Mouse (Mus musculus): ENCODE data around the gene Sdr39u1.
A peak's percentile ranks its signal among the peaks of the same experiment; 100 is the strongest.

The Sdr39u1 gene

DNA sequence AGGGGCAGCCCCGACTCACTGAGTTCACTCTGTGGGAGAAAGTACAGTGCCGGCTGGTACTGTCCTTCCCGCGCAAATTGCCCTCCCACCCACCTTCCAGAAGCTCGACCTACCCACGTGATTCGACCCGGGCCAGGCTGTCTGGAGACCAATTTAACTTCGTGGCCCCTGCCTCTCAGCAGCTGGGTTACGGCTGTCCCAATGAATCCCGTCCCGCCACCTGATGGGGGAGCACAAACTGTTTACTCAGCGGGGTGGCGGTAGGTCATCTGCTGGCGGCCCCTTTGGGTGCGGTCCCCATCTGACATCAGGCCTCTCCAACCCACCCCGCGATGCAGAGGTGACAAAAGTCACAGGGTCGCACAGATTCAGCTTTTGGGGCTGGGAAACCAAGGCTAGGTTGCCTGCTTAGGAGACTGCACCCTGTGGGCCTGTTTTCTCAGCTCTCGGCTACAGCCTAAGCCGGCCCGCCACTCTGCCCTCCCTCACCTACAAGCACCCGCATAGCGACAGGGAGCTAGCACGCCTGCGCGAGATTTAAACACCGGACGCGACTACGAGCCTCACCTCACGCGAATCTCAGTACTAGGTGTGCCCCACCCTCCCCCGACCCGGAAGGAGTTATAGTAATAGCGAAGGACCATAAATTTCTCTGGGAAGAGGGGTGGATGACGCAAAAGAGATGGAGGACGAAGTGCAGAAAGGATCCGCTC is at the start of gene Sdr39u1:
Sdr39u1 (minus strand) TSS at position 593 of the 713 bp plus-strand sequence.
- DNase-seq (ENCODE audit: low spot score in 2 of 2), result peak; percentile 80 to 88

DNA sequence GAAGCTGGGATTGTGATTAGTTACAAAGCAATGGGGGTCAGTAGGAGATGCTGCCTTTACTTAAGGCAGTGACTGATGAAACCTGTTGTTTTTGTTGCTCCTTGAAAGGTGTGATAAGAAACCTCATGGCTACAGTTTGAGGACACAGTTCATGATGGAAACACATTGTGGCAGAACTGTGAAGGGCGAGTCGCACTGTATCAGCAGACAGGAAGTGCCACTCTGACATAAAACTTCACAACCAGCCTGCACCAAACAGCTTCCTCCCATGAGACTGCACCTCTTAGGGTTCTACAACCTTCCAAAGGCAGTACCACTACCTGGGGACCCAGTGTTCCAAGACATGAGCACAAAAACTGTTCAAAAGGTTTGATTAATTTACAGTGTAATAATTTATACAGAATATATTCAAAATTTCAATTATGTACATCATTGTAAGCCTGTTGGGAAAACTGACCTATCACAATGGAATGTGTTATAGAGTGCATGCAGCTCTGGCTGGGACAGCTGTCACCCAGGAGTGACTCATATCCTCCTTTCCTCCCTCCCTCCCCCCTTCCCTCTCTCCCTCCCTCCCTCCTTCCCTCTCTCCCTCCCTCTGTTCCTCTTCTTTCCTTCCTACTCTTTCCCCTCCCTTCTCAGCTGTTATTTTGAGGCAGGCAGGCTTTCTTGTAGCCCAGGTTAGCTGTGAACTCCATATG is 46.3 kb upstream of the Sdr39u1 start:
- no peak for DNase-seq (ENCODE audit: low spot score in 2 of 2)

DNA sequence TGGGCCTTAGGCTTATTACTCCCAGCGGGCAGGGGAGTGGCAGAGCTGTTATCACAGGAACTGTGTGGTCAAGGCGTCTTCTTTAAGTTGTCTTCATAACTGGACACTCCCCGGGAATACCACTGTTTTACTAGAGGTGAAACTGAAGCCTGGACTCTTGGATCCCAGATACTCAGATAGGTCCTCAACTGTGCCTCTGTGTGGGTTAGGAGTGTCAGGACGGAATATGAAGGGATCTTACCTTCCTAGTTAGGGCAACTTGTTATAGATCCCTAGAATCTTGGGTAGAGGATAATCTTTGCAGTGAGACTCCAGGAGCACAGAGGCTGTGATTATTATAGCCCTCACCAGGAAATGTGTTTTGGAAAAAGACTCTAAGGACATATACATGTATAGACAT is 44.5 kb upstream of the Sdr39u1 start, which contains the start of gene Cma1:
Cma1 (minus strand) TSS at position 101 of the 400 bp plus-strand sequence.
- DNase-seq (ENCODE audit: low spot score in 2 of 2), result no peak

DNA sequence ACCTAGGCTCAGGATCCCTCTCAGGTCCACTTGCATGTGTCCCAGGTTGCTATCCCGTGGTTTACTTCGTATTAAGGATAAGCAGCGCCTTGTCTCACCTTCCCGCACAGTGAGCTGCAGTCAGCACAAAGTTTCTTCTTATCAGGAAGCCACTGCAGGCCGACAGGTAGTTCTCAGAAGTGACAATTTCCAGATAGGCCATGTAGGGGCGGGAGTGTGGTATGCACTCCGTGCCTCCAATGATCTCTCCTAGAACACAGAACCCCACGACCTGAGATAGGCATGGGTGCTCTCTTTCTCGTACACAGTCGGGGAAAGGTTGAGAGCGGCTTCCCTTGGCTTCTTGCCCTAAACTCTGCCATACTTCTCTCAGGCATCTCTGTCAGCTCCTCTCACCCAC is 43.5 kb upstream of the Sdr39u1 start:
- DNase-seq (ENCODE audit: low spot score in 2 of 2), result no peak

DNA sequence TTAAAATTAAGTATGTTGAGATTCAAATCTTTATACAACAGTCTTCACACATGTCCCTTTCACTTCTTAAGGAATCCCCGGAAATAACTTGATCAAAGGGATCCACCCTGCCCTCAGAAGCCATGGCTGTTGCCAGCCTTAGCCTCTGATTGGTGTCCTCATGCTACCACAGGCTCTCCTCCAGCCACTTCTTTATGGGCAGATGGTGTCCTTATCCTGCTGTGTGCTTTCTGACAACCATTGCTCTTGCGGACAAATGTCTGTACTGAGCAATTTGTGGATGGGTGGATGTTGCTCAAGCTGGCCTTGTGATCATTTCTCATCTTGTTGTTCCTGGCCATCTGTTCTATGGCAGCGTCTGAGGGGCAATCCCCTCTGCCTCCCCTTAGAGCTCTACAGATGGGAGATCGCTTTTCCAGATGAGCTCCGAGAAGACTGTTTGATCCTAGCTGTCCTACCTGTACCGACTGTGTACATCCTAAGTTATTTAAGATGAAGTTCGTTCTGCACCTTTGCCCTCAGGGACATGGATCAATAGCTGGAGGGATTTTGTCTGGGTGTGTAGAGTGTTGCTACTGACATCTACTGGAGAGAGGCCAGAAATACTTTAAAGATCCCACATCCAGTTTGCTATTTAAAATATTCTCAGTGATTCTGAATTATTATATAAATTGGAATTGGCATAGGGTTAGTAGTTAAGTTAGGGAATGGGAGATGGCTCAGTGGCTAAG is 40.1 kb upstream of the Sdr39u1 start:
- DNase-seq (ENCODE audit: low spot score in 2 of 2), result no peak

DNA sequence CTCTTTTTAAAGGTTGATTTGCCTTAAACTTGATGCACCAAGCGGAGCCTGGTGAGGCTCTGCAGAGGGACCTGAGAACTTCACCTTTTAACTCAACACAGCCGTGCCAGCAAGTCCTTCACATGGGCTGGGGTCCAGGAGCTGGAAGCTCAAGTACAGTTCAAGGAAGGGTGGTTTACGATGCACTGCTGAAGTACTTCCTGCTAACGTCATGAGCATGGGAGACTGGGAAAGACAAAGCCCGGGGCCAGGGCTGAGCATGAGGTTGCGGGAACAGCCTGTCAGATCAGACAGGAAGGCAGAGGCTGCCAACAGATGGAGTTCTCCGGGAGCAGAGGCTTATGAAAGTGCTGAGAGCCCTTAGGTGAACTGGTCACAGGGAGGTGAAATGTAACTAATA is 33.5 kb upstream of the Sdr39u1 start:
- DNase-seq (ENCODE audit: low spot score in 2 of 2), result no peak

DNA sequence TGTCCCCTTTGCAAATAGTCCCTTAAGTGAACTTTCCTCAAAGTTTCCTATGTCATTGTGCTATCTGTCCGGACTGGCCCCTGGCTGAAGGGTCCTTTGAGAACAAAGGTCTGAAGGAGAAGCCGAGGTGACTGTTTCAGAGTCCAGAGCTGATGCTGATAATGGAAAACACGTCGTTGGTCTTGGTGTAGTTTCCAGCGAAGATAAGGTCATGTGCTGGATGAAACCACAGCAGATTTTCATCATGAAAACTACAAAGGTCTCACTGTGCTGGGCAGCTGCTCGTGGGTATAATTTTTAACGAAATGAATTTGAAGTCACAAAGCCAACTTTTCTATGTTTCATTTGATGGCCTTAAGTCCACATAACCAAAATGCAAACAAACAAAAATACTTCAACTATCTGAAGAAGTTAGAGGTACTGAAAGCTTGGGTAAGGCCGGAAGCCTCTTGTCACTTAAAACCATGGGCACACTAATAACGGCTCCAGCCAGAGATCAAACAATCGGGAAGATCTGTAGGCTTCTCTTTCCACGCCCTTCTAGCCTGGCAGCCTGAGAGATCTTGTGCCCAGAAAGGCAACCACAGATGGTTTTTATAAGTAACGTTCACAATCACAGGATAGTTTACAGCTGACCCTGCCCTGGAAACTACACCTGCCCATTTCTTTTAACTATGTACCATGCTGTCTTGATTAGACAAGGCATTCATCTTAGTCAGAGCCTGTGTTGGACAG is 29.3 kb upstream of the Sdr39u1 start:
- no peak for DNase-seq (ENCODE audit: low spot score in 2 of 2)

DNA sequence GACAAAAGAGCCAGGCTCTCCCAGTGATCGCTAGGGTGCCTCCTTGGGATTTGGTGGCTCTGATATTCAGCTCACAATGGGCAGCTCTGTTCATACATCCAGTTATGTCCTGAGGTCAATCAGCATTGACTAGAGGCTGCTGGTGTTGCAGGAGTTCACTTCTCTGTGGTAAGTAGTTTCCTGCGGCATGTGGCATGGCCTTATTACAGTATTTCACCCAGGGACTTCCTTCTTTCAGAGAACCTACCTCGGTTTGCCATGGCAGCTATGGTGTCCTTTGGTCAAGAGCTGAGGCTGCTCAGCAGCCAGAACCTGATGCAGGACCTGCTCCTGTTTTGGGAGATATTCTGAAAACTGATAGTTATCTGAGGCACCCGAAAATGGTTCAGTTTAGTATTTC is 26.8 kb upstream of the Sdr39u1 start:
- DNase-seq (ENCODE audit: low spot score in 2 of 2), result no peak

DNA sequence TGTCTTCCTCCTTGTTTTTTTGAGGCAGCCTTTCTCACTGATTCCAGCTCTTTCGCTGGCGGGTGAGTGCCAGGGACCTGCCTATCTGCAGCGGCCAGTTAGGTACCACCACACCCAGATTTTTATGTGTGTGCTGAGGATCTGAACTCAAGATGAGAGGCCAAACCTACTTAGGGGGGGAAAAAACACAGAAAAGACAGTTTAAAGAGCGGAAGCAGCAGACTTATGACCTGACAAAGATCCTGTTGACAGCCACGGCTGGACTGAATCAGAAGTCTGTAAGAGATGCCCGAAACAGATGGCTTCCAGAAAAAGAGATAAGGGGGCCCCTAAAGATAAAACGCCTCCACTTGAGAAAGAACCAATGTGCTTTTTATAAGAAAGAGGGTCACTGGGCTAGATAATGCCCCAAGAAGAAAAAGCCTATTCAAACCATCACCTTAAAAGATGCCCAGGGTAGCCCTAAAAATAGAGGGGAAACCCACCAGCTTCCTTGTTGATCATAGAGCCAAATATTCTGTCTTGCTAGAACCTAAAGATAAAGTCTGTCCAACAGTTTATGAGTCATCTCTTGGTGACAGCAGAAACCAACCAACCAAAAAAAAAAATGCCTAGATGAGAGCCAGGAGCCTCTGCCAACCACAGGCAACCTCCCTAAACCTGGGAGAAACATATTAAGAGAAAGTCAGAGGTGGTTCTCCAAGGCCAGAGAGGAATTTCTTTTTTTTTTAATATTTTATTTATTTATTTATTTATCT is 22.6 kb upstream of the Sdr39u1 start:
- DNase-seq (ENCODE audit: low spot score in 2 of 2), result no peak

DNA sequence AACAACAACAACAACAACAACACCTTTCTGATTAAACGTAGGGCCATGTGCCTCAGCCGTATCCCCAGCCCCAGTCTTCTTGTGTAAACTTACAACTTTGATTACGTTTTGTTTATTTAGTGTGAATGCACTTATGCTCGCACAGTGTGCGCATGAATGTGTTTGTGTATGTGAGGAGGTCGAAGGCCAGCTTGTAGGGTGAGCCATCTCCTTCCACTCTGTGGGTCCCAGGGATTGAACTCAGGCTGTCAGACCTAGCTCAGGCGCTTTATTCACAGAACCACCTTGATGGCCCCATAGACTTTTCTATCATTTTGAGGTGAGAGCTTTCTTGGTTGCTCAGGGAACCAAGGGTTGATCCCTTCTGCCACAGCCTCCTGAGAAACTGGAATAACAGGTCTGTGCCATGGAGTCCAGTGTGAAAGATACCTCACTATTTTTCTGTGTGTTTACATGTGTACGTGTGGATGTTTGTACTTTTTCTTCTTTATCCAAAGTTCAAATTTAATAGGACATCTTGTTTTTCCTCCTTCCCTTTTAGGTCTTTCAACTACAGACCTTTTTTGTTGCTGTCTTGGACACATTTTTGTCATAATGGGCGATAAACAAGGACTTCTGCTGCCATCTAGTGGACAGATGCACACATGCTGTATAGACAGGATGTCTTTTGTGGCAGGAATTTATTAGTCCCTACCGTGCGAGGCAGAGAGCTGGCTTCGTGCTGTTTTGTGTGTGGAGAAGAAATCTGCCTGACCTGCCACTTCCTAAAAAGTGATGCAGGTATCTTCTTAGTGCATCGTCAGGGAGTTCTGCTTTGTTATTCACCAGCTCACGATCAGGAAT is 18.4 kb upstream of the Sdr39u1 start:
- DNase-seq (ENCODE audit: low spot score in 2 of 2), result peak in 1 of 2 experiments; percentile 84

DNA sequence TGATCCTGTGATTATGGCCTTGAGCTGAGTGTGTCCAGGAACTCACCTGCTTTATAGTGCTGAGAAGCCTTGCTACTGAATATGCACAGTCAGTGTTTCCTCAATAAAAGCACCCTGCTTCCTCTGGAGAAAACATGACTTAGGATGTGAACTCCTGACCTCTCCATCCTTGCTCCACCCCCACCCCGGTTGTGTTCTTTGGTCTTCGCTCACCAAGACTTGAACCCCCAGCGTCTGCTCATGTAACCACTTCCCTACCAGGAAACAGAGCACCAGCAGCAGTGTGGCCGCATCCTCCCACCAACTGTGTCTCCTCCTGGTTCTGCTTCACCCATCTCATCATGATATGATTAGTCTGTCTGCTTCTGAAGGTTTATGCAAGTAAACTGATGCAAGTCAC is 13.3 kb upstream of the Sdr39u1 start:
- no peak for DNase-seq (ENCODE audit: low spot score in 2 of 2)

DNA sequence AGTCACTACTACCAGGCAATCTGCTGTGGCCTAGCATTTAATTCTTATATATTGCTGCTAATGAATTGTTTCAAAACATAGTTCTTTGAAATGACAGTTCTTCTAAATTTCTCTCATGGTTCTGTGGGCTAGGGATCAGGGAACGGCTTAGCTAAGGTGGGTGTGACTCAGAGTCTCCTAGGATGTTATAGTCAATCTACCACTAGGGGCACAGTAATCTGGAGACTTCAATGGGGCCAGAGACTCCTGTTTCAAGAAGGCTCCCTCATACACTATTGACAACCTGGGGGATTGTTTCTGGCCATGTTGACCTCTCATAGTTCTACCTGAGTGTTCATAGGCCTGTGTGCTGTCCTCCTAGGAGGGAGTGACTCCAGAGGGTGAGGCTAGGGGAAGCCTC is 5.4 kb upstream of the Sdr39u1 start:
- no peak for DNase-seq (ENCODE audit: low spot score in 2 of 2)

DNA sequence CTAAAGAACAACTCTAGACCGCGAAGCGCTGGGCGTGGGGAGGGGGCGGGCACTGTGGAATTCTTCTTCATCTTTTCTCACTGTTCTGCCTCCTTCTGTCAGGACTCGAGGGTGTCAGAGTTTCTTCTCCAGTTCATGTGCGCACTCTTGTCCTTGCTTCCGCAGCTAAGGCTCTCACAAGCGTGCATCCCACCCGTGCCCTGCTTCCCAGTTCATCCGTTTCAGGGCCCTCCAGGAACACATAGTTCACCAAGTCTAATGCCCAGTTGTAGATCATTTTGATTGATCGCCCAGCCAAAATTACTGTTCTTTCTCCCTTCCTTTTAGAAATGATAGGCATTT is 292 bp upstream of the Sdr39u1 start:
- no peak for DNase-seq (ENCODE audit: low spot score in 2 of 2)

DNA sequence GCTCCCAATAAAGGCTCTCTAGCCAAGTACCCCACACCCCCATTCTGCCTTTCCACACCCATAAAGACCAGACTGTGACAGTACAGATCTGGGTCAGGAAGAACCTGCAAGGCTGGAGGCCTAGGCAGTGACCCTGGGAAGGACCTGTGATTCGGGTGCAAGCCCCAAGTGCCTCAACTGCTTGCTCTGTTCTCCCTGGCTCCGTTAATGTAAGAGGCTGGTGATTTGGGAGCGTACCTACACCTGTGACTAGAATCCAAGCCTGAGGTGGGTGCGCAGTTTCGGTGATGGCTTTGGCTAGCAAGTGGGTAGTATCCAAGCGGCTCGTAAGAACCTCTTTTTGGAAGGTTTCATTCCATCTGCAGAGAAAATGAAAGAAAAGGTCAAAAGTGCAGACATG is 1.1 kb downstream of the Sdr39u1 start:
- no peak for DNase-seq (ENCODE audit: low spot score in 2 of 2)

DNA sequence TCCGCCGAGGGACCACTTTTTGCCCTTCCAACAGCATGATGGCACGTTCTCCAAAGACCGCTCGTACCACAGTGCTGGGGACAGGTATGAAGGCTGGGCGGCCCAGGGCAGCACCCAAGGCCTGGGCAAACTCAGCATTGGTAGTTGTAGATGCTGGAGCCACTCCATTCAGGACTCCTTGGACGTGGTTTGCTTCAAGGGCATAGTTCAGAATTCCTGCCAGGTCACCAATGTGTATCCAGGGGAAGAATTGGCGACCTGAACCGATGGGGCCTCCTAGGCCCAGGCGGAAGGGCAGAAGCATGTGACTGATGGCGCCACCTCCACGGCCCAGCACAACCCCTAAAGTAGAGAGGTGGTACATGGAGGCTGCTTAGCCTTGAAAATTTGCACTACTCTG is 2.4 kb downstream of the Sdr39u1 start:
- DNase-seq (ENCODE audit: low spot score in 2 of 2), result no peak

DNA sequence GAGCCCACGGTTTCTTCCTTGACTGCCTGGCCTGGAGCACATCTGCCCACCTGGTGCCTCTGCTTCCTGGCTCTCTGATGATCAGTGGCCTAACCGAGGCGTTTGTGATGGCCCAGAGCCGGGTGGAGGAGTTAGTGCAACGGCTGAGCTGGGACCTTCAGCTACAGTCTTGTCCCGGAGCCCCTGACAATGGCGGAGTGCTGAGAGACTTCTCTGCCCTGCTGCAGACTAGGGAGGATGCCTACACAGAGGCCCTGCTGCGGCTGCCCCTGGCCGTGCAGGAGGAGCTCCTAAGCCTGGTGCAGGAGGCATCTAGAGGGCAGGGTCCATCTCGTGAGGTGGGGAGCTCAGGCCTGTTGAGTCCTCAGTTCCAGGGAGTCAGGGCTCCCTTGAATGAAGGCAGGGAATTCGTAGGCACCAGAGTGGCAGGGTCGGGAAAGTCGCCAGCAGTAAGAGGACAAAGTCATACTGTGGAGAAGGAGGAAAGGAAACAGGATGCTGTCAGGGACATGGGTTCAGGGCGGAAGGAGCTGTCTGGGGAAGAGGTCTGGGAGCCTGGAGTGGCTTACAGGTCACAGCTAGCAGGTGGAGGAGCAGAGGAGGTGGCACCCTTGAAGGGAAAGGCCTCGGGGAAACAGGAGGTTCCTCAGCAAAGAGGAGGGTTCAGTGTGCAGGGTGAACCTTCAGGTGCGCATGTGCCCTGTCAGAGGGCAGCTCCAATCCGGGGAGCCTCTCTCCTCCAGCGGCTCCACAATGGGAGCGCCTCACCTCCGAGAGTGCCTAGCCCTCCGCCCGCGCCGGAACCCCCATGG is 13.3 kb downstream of the Sdr39u1 start:
- no peak for DNase-seq (ENCODE audit: low spot score in 2 of 2)

DNA sequence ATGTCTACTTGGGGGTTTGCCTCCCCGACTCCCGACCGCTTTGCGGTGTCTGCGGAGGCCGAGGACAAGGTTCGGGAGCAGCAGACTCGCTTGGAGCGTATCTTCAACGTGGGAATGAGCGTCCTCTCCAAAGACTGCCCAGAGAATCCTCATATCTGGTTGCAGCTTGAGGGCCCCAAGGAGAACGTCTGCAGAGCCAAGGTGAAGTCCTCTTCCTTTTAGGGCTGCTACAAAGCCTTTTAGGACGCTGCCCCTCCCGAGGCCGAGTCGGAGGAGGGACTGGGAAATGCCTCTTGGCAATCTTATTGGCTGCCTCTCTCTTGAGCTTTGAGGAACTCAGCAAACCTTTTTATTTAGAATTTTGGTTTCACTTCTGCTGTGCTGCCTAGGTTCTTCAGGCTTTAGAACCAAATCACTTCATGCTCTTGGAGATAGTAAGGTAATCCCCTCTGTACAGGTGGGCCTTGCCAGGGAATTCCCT is 14.3 kb downstream of the Sdr39u1 start:
- peak in 1 of 2 experiments; percentile 50 for DNase-seq (ENCODE audit: low spot score in 2 of 2)

DNA sequence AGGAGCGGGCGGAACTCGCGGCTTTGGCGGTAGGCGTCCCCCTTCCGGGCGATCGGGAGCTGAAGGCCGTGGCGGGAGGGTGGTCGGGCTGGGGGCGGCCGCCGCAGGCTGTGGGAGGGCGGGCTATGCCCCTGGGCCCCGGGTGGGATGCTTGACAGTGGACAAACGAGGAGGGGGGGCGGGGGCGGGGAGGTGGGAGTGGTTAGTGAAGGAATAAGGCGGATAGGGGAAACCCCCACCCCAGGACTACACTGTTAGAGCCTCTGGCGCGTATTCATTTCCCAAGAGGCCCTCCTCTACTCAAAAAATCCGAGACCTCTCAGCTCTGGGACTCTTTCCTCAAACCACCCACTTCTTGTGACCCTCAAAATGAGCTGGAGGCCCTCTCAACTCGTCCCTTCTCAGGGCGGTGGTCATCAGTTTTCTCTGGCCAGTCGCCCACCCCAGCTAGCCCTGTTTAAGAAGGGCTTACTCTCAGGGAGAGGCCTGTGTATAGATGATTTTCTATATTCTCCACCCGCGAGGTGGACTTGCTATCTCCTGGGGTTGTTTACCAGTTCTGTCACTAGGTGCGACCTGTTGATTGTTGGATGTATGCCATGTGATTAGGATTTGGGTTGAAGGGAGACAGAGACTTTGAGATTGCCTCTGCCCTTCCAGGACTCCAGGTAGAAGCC is 14.8 kb downstream of the Sdr39u1 start:
- no peak for DNase-seq (ENCODE audit: low spot score in 2 of 2)

DNA sequence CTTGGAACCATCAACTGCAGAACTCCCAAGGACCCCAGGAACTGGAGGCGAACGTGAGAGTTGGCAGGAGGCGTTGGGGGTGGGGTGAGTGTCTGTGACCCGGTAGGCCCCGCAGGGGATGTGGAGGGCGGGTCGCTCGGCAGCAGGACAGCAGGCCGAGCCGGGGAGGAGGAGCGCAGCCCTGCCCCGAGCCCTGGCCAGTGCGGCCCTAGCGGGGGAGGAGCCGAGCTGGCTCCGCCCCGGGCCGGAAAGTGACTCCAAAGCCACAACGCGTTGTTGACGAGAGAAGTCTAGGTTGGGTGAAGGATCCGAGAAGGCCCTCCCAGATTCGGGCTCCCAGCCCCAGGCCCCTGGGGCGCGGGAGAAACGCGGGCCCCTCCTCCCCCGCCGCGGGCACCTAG is 15.4 kb downstream of the Sdr39u1 start, which contains the start of gene Khnyn:
Khnyn (plus strand) TSS at position 235 of the 401 bp plus-strand sequence.
- DNase-seq (ENCODE audit: low spot score in 2 of 2), result peak; percentile 58 to 80

All from left cerebral cortex, adult 9 months (tissue).